Mouse (Mus musculus): ENCODE measurements around the gene Gm815.

Gm815 gene

DNA sequence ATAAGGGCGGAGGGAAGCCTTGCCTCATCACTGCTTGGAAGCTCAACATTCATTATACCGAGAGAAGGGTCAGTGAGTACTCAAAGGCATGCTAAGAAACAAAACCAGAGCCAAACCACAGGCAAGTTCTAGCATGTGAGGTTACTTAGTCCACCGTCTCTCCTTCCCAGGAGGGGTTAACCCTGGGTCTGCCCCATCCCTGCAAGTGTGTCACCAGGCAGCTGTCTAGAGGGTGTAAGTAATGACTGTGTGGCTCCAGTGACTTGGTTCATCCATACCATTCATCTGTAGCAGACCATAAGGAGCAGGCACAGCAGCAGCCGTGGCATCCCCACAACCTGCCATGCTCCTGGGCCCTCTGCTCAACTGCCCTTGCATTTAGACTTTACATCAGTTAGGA lies 5.8 kb upstream of the Gm815 start:
- no peak for DNase-seq (ENCODE audit: low spot score)

DNA sequence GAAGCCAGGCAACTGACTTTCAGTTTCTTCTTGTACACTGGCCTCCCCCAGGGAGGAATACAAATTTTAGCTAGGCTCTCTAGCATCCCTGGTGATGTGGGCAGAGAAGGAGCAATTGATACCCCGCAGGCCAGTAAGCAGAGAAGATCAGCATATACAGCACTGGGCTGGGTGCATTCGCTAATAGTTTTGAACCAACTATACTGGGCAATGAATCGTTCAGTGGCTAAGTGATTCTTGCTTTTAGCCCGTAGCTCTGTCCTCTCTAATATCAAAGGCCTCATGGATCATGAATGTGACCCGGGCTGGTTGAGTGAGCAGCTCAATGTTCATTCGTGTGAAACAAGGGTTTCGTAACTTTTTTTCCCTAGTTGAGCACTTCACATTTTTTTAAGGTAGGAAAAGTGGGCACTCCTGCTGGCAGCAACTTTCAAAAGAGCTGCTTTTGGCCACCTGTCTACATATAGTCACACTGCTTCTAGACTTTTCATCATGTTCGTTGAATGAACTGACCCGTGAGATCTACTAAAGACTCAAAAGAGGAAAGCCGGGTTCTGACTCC lies 3.7 kb upstream of the Gm815 start:
- no peak for DNase-seq (ENCODE audit: low spot score)

DNA sequence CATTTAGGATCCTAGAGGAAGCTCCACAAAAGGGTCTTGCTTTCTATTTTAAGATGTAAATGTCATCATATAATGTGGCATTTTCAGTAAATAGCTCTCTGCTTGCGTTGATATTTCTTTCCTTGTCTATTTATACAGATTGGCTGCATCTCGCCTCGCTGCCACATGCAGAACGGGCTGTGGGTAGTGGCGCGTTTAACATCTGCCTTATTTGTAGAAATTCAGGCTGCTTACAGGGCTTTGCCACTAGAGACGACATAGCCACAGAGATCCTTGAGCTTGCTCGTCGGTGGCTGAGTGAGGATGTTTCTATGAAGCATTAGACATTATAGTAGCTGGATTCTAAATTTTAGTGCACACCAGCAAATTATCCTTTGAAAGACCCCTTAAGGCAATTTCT lies 2.5 kb downstream of the Gm815 start:
- no peak for DNase-seq (ENCODE audit: low spot score)

DNA sequence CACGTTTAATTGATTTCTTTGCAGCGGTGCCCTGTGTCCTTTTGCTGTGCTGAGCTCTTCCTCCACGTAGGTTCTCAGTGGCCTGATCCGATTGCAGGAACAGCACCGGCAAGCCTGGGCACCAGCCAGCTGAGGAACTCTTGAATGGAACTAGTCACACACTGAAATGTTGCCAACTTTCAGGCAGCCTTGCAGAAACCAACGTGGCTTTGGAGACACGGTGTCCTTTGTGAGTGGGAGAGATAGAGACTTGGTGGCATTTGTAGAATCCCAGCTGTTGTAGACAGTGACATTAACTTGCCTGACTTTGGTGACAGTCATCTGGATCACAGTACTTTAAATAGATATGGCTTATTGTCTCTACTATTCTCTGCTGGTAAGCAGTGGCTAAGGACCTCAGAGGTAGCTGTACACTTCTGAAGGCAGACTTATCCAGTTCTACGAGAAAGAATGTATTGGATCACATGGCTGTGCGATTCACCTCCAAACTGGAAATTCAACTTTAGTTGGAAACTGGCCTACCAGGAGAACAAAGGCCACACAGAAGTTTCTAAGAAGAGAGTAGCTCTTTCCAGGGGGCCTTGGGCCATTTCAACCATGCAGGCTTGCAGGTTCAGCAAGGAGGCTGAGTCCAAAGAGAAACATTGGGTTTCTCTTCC lies 5.8 kb downstream of the Gm815 start:
- DNase-seq (ENCODE audit: low spot score): no peak

DNA sequence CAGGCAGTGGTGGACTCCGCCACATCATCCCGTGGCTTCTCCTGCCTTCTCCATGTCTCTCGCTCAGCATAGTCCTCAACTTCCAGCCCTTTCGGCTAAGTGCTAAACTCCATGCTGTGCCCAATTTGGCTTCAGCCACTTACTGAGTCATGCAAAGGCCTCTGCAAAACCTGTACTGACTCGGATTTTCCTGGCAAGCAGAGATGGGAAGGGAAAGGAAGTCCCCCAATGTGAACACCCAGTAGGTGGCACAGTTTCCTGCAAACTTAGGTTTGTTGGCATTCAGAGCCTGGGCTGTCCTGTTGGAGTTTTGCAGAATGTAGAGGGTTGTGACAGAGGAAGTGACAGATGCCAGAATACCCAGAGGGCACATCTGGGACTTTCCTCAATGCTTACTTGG lies 7.2 kb downstream of the Gm815 start:
- DNase-seq (ENCODE audit: low spot score): no peak

DNA sequence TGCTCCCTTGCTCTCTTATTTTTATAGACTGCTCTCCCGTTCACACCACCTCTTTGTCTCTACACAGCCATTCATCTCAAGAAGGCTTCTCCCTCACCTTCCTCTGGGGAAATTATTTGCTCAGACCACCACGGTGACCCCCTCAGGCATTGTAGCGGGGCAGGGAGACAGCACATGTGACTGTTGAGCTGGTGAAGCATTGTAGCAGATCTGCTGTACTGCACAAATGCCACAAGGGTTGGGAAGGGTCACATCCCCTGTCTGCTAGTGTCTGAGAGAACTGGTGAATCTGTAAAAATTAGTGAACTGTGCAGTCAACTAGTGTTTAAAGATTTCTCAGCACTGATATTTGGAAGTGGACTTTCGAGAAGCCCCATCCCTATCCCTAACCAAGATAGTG lies 16.5 kb downstream of the Gm815 start:
- DNase-seq (ENCODE audit: low spot score): no peak

DNA sequence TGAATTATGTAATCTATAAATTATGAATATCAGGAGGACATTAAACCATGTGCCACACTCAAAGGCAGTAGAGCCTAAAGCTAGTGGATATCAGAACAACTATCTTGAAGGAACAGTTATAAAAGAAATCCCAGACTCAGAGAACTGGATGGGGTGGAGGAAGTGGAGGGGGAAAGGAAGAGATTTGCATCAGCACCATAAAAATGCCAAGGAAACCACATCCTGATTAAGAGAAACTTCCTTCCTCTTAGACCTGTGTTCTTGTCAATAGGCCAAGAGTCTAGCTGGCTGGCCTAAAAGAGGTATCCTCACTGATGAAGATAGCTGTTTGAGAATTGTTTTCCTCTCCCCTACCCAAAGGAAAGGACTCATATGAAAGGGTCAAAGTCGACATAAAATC lies 28.6 kb downstream of the Gm815 start:
- no peak for DNase-seq (ENCODE audit: low spot score)

DNA sequence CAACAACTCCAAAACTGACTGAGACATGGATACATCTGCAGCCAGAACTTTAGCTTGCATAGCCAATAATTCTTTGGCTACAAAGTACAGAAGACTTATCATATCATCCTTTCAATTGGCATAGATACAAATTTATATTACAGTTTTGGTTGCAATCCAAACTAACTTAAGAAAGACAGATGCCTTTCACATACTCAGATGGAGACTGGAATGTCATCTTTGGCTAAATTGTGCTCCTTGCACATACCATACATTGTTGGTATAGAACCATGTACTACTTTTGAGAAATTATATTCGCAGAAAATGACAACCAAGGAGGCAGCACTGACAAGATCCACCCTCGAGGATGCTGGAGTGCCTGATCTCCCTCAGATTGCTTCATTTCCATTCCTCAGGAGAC lies 35.1 kb downstream of the Gm815 start:
- DNase-seq (ENCODE audit: low spot score): no peak

DNA sequence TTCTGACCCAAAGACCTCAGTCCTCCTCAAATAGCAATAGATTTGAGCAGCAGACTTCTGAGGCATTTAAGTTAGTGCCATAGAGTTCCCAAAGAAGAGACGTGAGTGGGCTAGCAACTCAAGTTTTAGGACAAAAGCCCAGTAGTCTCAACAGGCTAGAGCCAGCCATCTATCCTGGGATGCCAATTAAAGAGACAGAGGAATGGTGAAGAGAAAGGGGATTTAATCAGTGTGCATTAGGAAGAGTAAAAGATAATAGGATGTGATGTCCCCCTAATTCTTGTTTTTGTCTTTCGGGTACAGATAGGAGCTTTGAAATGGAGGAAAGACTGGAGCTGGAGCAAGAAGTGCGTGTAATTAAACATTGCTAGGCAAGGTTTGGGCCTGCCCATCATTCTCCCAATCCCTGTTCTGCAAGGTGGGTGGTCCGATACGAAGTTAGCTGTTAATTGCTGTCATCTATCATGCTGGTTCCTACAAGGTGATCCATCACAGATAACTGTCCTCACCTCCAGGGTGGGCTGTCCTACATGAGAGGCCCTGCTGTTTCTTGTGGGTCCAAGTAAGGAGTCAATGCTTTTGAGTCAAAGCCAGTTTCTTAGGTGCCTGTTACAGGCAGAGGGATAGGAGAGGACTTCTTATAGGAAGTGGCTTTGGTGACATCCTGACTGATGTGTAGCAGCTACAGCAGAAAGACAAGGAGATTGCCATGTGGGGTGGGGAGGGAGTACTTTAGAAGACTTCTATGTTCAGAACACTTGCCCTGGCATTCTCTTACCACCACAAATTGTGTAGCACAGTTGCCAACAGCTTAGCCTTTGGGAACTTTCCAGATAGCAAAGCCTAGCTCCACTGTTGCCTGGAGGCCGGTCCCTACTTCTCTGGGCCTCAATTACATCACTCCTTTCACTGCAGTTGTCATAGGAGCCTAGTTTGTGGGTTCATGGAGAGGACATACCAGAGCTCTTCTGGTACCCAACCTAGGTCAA lies 44.9 kb downstream of the Gm815 start:
- DNase-seq (ENCODE audit: low spot score): peak; percentile 79

DNA sequence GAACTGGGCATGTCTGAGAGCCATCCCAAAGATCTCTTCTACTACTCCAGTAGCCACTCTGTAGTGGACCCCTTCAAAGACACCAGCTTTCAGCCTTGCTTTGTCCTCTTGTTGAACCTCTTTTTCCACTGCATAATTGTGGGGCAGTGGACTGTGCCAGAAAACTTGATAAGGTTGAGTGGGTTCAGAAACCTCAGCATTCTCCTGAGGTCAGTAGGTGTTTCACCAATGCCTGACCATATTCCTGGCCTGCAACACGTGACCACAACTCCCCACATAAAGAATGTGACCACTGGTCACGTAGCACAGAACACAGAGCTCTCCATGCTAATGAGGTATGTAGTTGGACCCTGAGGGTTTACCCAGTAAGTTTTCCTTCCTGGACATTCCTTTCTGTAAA lies 48.5 kb downstream of the Gm815 start:
- DNase-seq (ENCODE audit: low spot score): no peak
